Mouse (Mus musculus) neural tube, embryonic 11.5 days (tissue): ENCODE results near the gene Abhd2. TPM values are rescaled to one million over a fixed set of nuclear protein-coding genes. Genes with fewer than 3 reads are reported as not detected.
A peak's percentile ranks its signal among the peaks of the same experiment; 100 is the strongest.

Experiments used
- ATAC-seq: fragments of 200-750 bp; cut with Nextera tagmentation; 2 replicates; pipeline ENCODE4 v1.8.0; 2017; ENCODE audit warnings: moderate number of reproducible peaks, mild to moderate bottlenecking, moderate TSS enrichment, moderate library complexity; ENCODE audit not compliant: insufficient read depth, low FRiP score, low TSS enrichment
- DNase-seq: peaks from one replicate; pipeline ENCODE4 v3.0.0-alpha.2; 2015; ENCODE audit warnings: low spot score
- H3K27ac ChIP-seq: fragments of 300-500 bp; sonication (generic); 2 replicates; pipeline ENCODE4 v1.5.1; 2014; ENCODE audit warnings: low read depth, mild to moderate bottlenecking, low read length
- H3K27me3 ChIP-seq: fragments of 300-500 bp; sonication (generic); 2 replicates; pipeline ENCODE4 v1.6.1; 2014; ENCODE audit warnings: mild to moderate bottlenecking, low read length, mixed read lengths; ENCODE audit not compliant: control insufficient read depth, insufficient read depth
- H3K36me3 ChIP-seq: fragments of 300-500 bp; sonication (generic); 2 replicates; pipeline ENCODE4 v1.6.1; 2014; ENCODE audit warnings: mild to moderate bottlenecking, low read length, moderate library complexity, mixed read lengths; ENCODE audit not compliant: control insufficient read depth, insufficient read depth
- H3K4me1 ChIP-seq: fragments of 300-500 bp; sonication (generic); 2 replicates; pipeline ENCODE4 v1.6.1; 2014; ENCODE audit warnings: low read length, mixed read lengths; ENCODE audit not compliant: control insufficient read depth, insufficient read depth
- H3K4me2 ChIP-seq: fragments of 300-500 bp; sonication (generic); 2 replicates; pipeline ENCODE4 v1.6.1; 2014; ENCODE audit warnings: low read depth, mild to moderate bottlenecking, moderate library complexity
- H3K4me3 ChIP-seq: fragments of 300-500 bp; sonication (generic); 2 replicates; pipeline ENCODE4 v1.5.1; 2014; ENCODE audit warnings: low read depth, low read length
- H3K9ac ChIP-seq: fragments of 300-500 bp; sonication (generic); 2 replicates; pipeline ENCODE4 v1.6.1; 2014; ENCODE audit warnings: mild to moderate bottlenecking, low read length
- H3K9me3 ChIP-seq: fragments of 300-500 bp; sonication (generic); 2 replicates; pipeline ENCODE4 v1.6.1; 2016; ENCODE audit warnings: low read length; ENCODE audit not compliant: control insufficient read depth
- WGBS: fragments of 180-500 bp; shearing (Covaris S2); extraction: QIAGEN DNeasy Blood & Tissue Kit; methylation state at CpG from one replicate; pipeline ENCODE4 v1.1.7; 2014; 5-methylcytosine and 5-hydroxymethylcytosine counted together
- polyA plus RNA-seq: library from polyadenylated mRNA; unstranded; fragments of >200 nt; fragmentation: Nextera tagmentation; extraction: Ambion mirVana; gene quantifications from 2 replicates; pipeline ENCODE4 v1.2.1, GENCODE M21; 2014

Gene Abhd2
- polyA plus RNA-seq, 1 experiment from 2014 or later: 14.3 TPM

DNA sequence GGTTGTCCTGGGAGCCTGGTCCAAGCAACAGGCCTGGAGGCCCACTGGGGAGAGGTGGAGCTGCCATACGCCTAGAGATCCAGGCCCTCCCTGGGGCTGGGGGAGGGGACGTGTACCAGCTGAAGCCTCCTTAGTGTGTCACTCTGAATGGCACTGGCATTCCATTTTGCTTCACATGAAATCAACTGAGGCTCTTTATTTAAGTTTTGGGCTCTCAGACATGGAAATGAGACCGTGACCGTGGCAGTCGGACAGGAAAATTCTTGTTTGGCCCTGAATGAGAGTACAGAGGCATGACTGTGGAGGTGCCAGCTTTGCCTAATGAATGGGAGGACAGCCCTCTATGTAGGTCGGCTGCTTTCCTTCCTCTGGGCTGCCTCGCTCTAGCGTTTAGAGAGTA is 89.2 kb downstream of the Abhd2 start:
- no peaks in the 10 kb centered on the region for H3K27me3 ChIP-seq
- no peak overlapping the region for H3K4me3 ChIP-seq
- peak overlapping the region; percentile 35; the same call in 1 of the 2 replicates for H3K27ac ChIP-seq
- DNase-seq: peak; percentile 31
- WGBS: 75% methylated on average over 8 of the region's 8 CpGs
- H3K36me3 ChIP-seq: peaks cover 4% of the 10 kb centered on the region; the same call in 1 of the 2 replicates
- H3K9ac ChIP-seq: no peak overlapping the region
- ATAC-seq: peak; percentile 75
- no peak overlapping the region for H3K4me2 ChIP-seq
- H3K9me3 ChIP-seq: no peaks in the 10 kb centered on the region
- H3K4me1 ChIP-seq: no peaks in the 10 kb centered on the region

DNA sequence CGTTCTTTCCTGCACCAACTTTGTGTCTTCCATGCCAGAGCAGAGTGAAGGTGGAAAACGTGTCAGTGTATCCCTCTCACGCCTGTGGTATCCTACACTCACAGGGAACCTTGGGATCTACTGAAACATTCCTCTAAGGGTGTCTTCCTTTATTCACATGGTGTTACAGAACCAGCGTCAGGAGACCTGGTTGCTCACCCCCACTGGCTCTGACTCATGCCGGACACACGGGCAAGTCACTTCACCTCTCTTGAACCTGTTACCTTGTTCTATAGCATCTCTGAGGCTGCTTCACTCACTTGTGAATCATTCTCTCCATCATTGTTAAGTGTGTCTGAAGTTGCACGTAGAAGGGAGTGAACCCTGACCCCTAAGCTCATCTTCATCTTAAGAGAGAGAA is 89.8 kb downstream of the Abhd2 start:
- Histone ChIP-seq H3K4me1 (no peaks in the 10 kb centered on the region), H3K36me3 (peaks cover 4% of the 10 kb centered on the region; the same call in 1 of the 2 replicates), H3K4me2 (no peak overlapping the region), H3K4me3 (no peak overlapping the region), H3K27me3 (no peaks in the 10 kb centered on the region), H3K27ac (peak overlapping the region; percentile 35; the same call in 1 of the 2 replicates), H3K9ac (no peak overlapping the region), H3K9me3 (no peaks in the 10 kb centered on the region)
- DNase-seq (no peak), ATAC-seq (no peak)
- 86% methylated on average over 7 of the region's 7 CpGs for WGBS

DNA sequence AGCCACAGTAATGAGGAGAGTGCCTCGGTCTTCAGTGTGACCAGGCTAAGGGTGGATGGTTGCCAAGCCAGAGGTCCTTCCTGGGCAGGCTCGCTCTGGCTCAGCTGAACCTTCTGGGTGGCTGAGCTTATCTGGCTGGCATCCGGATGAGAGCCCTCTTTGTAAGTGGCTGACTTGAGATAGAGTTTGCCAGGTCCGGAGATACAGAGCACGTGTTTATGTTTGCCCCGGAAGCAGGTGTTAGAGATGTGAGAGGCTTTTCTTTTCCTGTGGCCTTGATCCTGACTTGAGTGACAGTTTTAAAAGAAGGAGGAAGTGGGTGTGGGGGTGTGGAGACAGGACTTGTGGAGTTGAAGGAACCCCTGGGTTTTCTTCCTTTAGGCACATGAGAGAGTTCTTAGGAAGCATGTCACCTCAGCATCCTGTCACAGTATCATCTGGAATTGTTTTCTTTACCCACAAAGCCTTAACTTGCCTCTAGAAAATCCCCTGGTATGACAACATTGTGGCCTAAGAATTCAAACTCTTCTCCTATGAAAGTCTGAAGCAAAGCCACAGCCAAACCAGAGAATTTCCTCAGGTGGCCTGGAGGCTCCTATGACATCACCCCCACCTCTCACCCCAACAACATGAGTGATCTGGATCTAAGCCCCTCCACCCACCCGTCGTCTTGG is 90.5 kb downstream of the Abhd2 start:
- no peak for DNase-seq
- Histone ChIP-seq H3K36me3 (peaks cover 3% of the 10 kb centered on the region; the same call in 1 of the 2 replicates), H3K4me3 (no peak overlapping the region), H3K4me1 (no peaks in the 10 kb centered on the region), H3K27ac (no peak overlapping the region), H3K9me3 (no peaks in the 10 kb centered on the region), H3K4me2 (no peak overlapping the region), H3K9ac (no peak overlapping the region), H3K27me3 (no peaks in the 10 kb centered on the region)
- ATAC-seq: no peak
- 80% methylated on average over 8 of the region's 8 CpGs for WGBS

DNA sequence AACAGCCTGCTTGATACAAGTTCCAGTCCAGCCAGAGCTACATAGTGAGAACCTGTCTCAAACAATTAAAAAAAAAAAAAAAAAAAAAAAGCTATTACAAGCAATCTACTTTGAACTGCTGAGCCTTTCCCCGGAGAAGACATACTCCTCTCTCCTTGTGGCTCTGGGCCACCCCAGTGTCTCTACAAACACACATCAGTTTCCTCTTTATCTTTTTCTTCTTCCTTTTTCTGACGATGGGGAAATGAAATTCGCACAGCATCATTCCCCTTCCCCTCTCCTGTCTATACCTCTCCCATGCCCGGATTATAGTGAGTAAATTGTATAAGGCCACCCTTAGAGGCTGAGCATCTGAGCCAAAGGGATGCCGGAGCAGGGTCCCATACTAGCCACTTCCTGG is 95.7 kb downstream of the Abhd2 start:
- no peak overlapping the region for H3K4me2 ChIP-seq
- no peaks in the 10 kb centered on the region for H3K36me3 ChIP-seq
- no peaks in the 10 kb centered on the region for H3K9me3 ChIP-seq
- ATAC-seq (no peak), DNase-seq (no peak)
- H3K9ac ChIP-seq: no peak overlapping the region
- H3K27ac ChIP-seq: no peak overlapping the region
- H3K4me1 ChIP-seq: no peaks in the 10 kb centered on the region
- no peak overlapping the region for H3K4me3 ChIP-seq
- 86% methylated on average over 5 of the region's 5 CpGs for WGBS
- no peaks in the 10 kb centered on the region for H3K27me3 ChIP-seq

DNA sequence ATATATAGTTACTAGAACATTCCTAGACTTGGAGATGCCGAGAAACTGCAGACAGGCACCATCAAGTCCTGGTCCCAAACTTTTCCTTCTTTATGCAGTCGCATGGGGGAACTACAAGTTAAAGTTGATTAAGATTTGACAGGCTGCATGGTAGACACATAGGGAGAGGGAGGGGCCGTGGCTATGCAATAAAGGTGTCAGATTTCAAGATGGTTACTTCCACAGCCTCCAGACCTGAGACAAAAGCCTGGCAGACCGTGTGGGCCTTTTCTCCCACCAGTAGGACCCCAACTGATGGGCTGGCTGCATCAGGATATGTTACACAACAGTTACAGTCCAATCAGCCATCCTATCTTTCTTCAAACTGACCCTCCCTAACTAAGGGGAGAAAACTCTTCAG is 96.4 kb downstream of the Abhd2 start:
- H3K4me3 ChIP-seq: no peak overlapping the region
- no peak overlapping the region for H3K27ac ChIP-seq
- 37% methylated on average over 4 of the region's 4 CpGs for WGBS
- H3K27me3 ChIP-seq: no peaks in the 10 kb centered on the region
- H3K36me3 ChIP-seq: no peaks in the 10 kb centered on the region
- H3K9ac ChIP-seq: no peak overlapping the region
- no peak for ATAC-seq
- H3K4me2 ChIP-seq: no peak overlapping the region
- no peak for DNase-seq
- no peaks in the 10 kb centered on the region for H3K9me3 ChIP-seq
- H3K4me1 ChIP-seq: no peaks in the 10 kb centered on the region

DNA sequence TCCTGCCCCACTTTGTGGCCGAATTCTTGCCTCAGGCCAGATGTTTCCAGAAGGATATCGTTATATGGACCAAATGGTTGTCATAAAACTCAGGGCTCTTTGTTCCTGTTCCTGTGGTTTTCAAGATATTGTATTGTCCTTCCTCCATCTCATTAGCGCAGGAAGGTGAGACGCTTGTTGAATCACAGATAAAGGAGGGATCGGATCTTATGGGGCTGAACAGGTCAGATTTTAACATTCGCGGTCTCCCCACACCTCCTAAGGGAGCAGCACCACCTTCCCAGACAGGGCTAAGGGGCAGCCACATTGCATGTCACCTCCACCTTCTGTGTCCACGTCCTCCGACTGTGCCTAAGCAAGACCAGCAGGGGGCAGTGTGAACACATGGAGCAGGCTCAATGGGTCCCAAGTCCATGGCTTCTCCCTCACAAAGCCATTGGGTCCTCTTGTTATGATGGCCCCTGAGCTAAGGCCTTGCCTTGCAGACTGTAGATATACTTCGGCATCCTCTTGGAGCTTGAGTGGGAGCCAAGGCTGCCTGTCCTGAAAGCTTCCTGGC is 98.4 kb downstream of the Abhd2 start:
- no peaks in the 10 kb centered on the region for H3K36me3 ChIP-seq
- no peak overlapping the region for H3K27ac ChIP-seq
- H3K4me3 ChIP-seq: no peak overlapping the region
- ATAC-seq (peak; percentile 48), DNase-seq (peak; percentile 76)
- H3K9me3 ChIP-seq: no peaks in the 10 kb centered on the region
- no peaks in the 10 kb centered on the region for H3K4me1 ChIP-seq
- WGBS: 38% methylated on average over 10 of the region's 10 CpGs
- no peak overlapping the region for H3K4me2 ChIP-seq
- H3K9ac ChIP-seq: no peak overlapping the region
- no peaks in the 10 kb centered on the region for H3K27me3 ChIP-seq

DNA sequence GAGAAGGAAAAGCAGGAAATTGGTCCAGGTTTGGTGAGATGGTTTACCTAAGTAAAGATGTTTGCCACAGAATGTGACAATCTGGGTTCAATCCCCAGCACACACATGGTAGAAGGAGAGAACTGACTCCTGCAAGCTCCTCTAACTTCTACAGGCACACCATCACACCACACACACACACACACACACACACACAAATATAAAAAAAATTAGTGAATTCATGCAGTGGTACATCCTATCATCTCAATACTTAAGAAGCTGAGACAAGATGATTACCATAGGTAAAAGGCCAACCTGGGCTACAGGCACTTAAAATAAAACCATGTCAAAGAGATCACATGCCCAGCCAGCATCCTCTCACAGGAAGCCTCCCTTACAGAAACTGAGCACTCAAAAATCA is 101.0 kb downstream of the Abhd2 start:
- H3K9me3 ChIP-seq: no peaks in the 10 kb centered on the region
- H3K9ac ChIP-seq: no peak overlapping the region
- no peaks in the 10 kb centered on the region for H3K36me3 ChIP-seq
- ATAC-seq: no peak
- no peak overlapping the region for H3K4me3 ChIP-seq
- H3K27ac ChIP-seq: no peak overlapping the region
- no peaks in the 10 kb centered on the region for H3K4me1 ChIP-seq
- no peak overlapping the region for H3K4me2 ChIP-seq
- DNase-seq: no peak
- H3K27me3 ChIP-seq: no peaks in the 10 kb centered on the region

DNA sequence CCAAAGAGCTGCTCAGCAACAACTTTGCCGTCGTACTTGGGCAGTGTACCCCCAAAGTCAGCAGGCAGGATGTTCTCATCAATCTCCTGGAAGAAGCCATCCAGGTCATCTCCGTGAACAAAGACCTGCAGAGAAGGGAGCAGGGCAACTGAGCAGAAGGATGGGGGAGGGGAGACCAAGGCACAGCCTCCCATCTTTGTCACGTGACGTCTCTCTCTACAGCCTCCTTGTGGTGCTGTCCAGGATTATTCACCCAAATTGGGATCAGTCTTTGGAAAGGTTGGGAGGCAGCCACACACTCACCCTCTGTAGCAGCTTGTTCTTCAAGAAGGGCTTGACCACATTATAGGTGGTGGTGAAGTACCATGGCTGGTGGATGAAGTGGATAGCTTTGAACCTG is 102.6 kb downstream of the Abhd2 start:
- H3K9me3 ChIP-seq: no peaks in the 10 kb centered on the region
- H3K4me1 ChIP-seq: no peaks in the 10 kb centered on the region
- no peak overlapping the region for H3K9ac ChIP-seq
- H3K4me2 ChIP-seq: no peak overlapping the region
- no peak overlapping the region for H3K4me3 ChIP-seq
- 70% methylated on average over 5 of the region's 5 CpGs for WGBS
- no peaks in the 10 kb centered on the region for H3K27me3 ChIP-seq
- H3K27ac ChIP-seq: no peak overlapping the region
- no peaks in the 10 kb centered on the region for H3K36me3 ChIP-seq
- DNase-seq (no peak), ATAC-seq (no peak)

DNA sequence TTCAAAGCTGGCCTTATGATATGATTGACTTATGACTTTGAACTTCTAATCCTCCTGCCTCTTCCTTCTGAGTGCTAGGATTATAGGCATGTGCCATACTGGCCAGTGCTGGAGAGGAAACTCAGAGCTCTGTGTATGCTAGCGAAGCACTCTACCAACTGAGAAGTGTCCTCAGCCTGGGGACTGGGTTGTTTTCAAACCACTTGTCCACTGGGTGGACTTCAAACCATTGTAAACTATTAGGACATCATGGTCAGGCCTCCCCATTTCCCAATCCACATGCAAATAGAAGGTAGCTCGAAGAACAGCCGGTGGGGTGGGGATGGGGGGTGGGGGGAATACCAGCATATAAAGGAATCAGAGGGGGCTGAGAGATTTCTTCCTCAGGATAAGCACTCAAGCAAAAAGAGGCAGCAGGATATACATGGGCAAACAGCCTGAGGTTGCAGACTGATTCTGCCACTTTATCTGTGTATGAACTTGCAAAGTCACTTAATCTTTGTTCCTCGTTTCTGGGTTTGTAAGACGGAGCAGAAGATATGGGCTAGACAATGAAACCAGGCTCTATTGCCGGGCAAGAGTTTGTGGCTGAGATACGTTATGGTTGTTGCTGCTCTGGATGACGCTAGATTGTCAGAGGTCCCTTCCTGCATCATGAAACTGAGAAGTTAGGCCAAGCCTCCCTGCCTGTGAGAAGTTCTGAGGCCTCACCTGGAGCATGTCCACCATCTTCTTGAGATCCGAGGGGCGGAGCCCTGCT is 103.7 kb downstream of the Abhd2 start:
- Histone ChIP-seq H3K27me3 (no peaks in the 10 kb centered on the region), H3K4me3 (no peak overlapping the region), H3K4me1 (no peaks in the 10 kb centered on the region), H3K9ac (no peak overlapping the region), H3K9me3 (no peaks in the 10 kb centered on the region), H3K4me2 (no peak overlapping the region), H3K36me3 (no peaks in the 10 kb centered on the region), H3K27ac (no peak overlapping the region)
- no peak for DNase-seq
- ATAC-seq: no peak
- WGBS: 90% methylated on average over 10 of the region's 10 CpGs
